Mouse (Mus musculus) C2C12 (cell line): ENCODE measurements around the gene Peli2.

Experiments
- CTCF ChIP-seq: IDR thresholded peaks from one replicate; pipeline ENCODE4 v1.5.1; 2011; ENCODE audit not compliant: control insufficient read depth, insufficient read depth, insufficient read length
- FOSL1 ChIP-seq: IDR thresholded peaks from one replicate; pipeline ENCODE4 v1.8.0; 2011; ENCODE audit warnings: mild to moderate bottlenecking, low read length; ENCODE audit not compliant: poor library complexity, insufficient read depth, severe bottlenecking
- MAX ChIP-seq: IDR thresholded peaks from one replicate; pipeline ENCODE4 v1.6.1; 2011; ENCODE audit warnings: mild to moderate bottlenecking, control low read depth

DNA sequence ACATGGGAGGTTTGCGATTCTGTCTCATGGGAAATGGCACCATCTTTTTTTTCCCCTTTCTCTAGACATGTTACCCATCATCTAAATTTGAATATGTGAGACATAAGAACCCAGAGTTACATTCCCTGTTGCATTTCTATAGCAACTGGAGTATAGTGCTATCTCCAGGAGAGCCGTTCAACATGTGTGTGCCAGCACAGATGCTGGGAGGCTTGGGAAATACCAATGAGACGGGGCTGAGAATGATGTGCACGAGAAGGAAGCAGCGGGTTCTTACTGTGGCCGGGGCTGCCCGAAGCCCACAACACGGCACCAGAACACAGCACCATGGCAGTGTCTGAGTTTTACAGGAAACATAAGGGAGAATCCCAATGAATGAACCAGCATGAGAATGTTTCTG lies 29.5 kb upstream of the Peli2 start:
- TF ChIP-seq CTCF = no peak
- TF ChIP-seq MAX = no peak
- no peak for TF ChIP-seq FOSL1
